Mouse (Mus musculus): Measurements from ENCODE around the gene Clspn.

The Clspn gene

DNA sequence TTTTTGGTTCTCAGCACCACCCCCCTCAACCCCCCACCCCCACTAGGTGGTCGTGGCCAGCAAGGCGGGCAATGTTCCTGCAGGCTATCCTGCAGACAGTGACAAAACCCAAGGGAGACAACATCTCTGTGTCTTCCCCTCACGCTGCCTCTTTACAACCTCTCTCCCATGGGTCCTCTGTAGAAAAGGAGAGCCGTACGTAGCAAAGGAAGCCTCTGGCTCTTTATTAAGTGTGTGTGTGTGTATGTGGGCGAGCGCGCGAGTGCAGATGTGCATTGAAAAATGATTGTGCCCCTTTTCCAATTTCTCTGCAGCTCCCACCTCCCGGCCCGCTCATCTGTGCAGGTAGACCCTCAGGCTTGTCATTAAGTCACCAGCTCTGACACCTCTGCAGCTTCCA, 79.6 kb downstream of the Clspn start:
- no peak for DNase-seq (ENCODE audit: low read depth, low spot score)

DNA sequence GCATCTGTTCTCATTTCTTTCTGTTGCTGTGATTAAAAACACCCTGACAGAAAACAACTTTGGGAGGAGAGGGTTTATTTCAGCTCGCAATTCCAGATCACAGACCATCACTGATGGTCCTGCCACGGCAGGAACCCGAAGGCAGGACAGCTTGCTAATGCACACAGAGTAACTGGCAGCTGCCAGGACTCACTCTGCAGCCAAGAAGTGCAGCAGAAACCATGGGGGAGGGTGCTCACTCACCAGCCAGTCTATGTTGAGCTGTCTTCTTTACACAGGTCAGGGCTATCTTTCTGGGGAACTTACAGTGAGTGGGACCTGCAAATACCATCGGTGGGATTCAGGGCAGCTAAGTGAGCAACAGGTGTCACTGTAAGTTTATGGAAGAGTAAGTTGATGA, 80.7 kb downstream of the Clspn start:
- DNase-seq (ENCODE audit: low read depth, low spot score) = no peak

DNA sequence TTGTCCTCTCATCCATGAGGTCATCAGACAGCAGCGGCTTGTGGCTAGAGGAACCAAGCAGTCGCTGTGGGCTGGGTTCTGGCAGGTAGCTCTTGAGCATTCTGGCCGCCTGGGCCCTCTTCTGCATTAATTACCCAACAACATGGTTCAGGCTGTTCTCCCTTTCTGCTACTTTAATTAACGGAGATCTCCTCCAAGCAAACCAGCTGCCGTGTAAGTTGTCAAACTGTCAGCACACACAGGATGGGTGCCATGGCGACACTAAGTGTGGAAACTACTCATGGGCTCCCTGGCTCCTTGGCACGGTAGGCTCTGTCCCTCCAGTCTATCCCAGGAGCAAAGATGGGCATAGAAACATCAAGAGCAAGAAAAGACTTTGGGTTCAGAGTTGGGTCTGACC, 82.6 kb downstream of the Clspn start:
- DNase-seq (ENCODE audit: low read depth, low spot score) = no peak

DNA sequence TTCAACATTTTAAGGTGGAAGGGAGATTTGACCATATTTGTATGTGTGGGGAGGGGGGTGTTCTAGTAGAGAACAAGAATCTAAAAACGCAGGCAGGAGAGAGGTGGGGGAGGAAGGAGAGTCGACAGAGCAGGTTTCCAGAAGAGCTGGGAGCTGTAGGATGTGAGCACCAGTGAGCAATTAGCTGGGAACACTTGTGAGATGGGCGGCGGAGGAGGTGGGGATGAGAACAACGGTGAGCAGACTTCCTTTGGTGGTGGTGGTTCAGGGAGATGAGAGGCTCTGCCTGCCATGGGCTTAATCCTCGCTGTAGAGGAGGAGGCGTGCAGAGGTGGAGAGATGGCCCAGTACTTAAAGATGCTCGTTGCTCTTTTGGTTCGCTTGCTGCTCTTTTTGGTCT, 85.2 kb downstream of the Clspn start:
- no peak for DNase-seq (ENCODE audit: low read depth, low spot score)
